ENCODE assay signal across 19 mouse cellular contexts in the genomic region with DNA sequence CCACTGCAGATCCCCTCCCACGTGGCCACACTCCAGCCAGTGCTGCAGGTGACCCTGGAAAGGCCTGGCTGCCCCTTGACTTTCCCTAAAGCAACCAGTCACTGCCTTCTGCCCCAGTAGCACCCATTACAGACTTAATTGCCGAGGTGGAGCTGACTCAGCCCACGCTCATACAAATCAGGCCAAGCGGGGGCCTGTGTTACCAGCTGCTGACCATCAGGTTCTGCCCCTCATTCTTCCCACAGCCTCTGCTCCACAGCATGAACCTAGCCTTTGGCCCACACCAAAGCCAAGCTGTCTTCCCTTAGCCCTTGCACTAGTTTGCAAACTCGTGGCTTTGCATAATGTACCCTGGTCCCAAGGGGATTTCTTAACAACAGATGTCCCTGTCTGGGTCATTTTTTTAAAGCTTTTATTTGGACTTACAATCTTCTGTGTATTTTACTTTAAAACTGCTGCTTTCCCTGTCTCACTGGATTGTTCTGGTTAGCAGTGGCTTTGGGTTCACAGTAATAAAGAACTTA. TPM values are rescaled to one million over a fixed set of nuclear protein-coding genes. Genes with fewer than 3 reads are reported as not detected.
DNase-seq lines count a peak whose midpoint lies in the region; ATAC-seq and TF ChIP-seq lines count a peak whose summit lies in the region.
"Had no signal": no experiment of that assay in that cellular context is flagged by ENCODE, and none has a peak within 500 bp of the region (broad histone marks: within the 10 kb centered on the region; RNA-seq: fewer than 3 reads in every experiment).

No protein-coding gene starts in this region.

- H3K9ac ChIP-seq in liver, postnatal 0 days (replicated peaks) = no peak overlapping the region
- H3K9ac ChIP-seq: embryonic facial prominence, embryonic 12.5 days; heart, embryonic 15.5 days; hindbrain, embryonic 14.5 days; limb, embryonic 13.5 days; neural tube, embryonic 13.5 days had no signal

- H3K27ac ChIP-seq in liver, postnatal 0 days (ENCODE audit: low read depth) = no peak overlapping the region
- H3K27ac ChIP-seq: embryonic facial prominence, embryonic 12.5 days; heart, embryonic 10.5 days; heart, embryonic 15.5 days; hindbrain, embryonic 14.5 days; limb, embryonic 13.5 days; neural tube, embryonic 13.5 days had no signal

- H3K79me3 ChIP-seq in C2C12 (ENCODE audit: low read depth) = no peaks in the 10 kb centered on the region

- TF ChIP-seq EP300 in liver, postnatal 0 days (IDR thresholded peaks at IDR 0.05; ENCODE audit: low read depth) = no peak

- H3K79me2 ChIP-seq in C2C12 (ENCODE audit: control insufficient read depth, insufficient read depth) = no peaks in the 10 kb centered on the region

- H3K4me1 ChIP-seq in liver, postnatal 0 days (ENCODE audit: insufficient read depth) = no peaks in the 10 kb centered on the region
- H3K4me1 ChIP-seq: embryonic facial prominence, embryonic 12.5 days; heart, embryonic 15.5 days; limb, embryonic 13.5 days; neural tube, embryonic 13.5 days had no signal

- H3K27me3 ChIP-seq in C2C12 (ENCODE audit: control insufficient read depth, insufficient read depth, insufficient read length) = no peaks in the 10 kb centered on the region
- H3K27me3 ChIP-seq in liver, postnatal 0 days (ENCODE audit: insufficient read depth, low read length) = no peaks in the 10 kb centered on the region
- H3K27me3 ChIP-seq: embryonic facial prominence, embryonic 12.5 days; heart, embryonic 15.5 days; limb, embryonic 13.5 days; neural tube, embryonic 13.5 days had no signal

- no peaks in the 10 kb centered on the region for H3K9me3 ChIP-seq in liver, postnatal 0 days (ENCODE audit: low read length)
- H3K9me3 ChIP-seq: embryonic facial prominence, embryonic 12.5 days; G1E; heart, embryonic 10.5 days; heart, embryonic 15.5 days; limb, embryonic 13.5 days; neural tube, embryonic 13.5 days had no signal

- no peak for TF ChIP-seq CTCF in C2C12 (IDR thresholded peaks at IDR 0.05; ENCODE audit: control insufficient read depth, insufficient read depth, insufficient read length)
- no peak for TF ChIP-seq CTCF in liver, postnatal 0 days (IDR thresholded peaks at IDR 0.05; ENCODE audit: low read depth)

- no peak overlapping the region for H3ac ChIP-seq in C2C12 (ENCODE audit: control insufficient read depth, insufficient read length, low read depth)

- WGBS in liver, postnatal 0 days (ENCODE audit: insufficient replicate concordance) = 82% methylated on average over 5 of the region's 5 CpGs

- peaks cover 84% of the 10 kb centered on the region for H3K36me3 ChIP-seq in C2C12 (ENCODE audit: control insufficient read depth, insufficient read depth)
- peaks cover 45% of the 10 kb centered on the region for H3K36me3 ChIP-seq in liver, postnatal 0 days (replicated peaks; ENCODE audit: insufficient read depth, low read length)

- H3K4me2 ChIP-seq in liver, postnatal 0 days (ENCODE audit: low read depth, low read length) = no peak overlapping the region
- H3K4me2 ChIP-seq: embryonic facial prominence, embryonic 12.5 days; heart, embryonic 15.5 days; hindbrain, embryonic 14.5 days; limb, embryonic 13.5 days; liver, embryonic 11.5 days; midbrain, embryonic 11.5 days; neural tube, embryonic 13.5 days had no signal

- H3K4me3 ChIP-seq in C2C12 (ENCODE audit: insufficient read depth, poor library complexity, severe bottlenecking) = no peak overlapping the region
- no peak overlapping the region for H3K4me3 ChIP-seq in liver, postnatal 0 days (ENCODE audit: low read depth, low read length)
- H3K4me3 ChIP-seq: embryonic facial prominence, embryonic 12.5 days; heart, embryonic 10.5 days; heart, embryonic 15.5 days; layer of hippocampus, adult 2 months; limb, embryonic 13.5 days; neural tube, embryonic 13.5 days had no signal

- ATAC-seq in liver, postnatal 0 days = no peak
- ATAC-seq: forebrain, embryonic 14.5 days had no signal

- DNase-seq in heart, adult 18-20 months = peak; percentile 11 to 17
- DNase-seq in heart, postnatal 4 days = no peak
- DNase-seq in adrenal gland, adult 2 months = peak; percentile 51
- peak; percentile 48 to 53 for DNase-seq in adrenal gland, postnatal 36 days
- no peak for DNase-seq in thymus, postnatal 36 days
- DNase-seq in liver, postnatal 0 days = no peak
- DNase-seq in urinary bladder, adult 18-20 months (ENCODE audit: low spot score in 2 of 2) = no peak

TF ChIP-seq in C2C12, 6 proteins besides CTCF, POLR2A, EP300 and RAD21:
- TF ChIP-seq USF1 (IDR thresholded peaks at IDR 0.05; ENCODE audit: low read depth) (no peak), MYOD1 (IDR thresholded peaks at IDR 0.05; ENCODE audit: control insufficient read depth, insufficient read length, low read depth) (peak; percentile 26), MYOG (IDR thresholded peaks at IDR 0.05; ENCODE audit: control insufficient read depth, extremely low read depth, insufficient read length) (no peak), MAX (IDR thresholded peaks at IDR 0.05) (no peak)

RNA-seq across cellular contexts. Expression of gene Idh3a, which starts 18.1 kb away (rescaled TPM):
- 100 to 1,000 TPM; 562 to 594 TPM for total RNA-seq in heart, adult 18-20 months (2021)
- total RNA-seq in heart, postnatal 4 days (2021) = 100 to 1,000 TPM; 502 TPM
- 84.4 TPM for polyA plus RNA-seq in C2C12 (2012; fragmentation: generic; extraction: Trizol)
- 100 to 1,000 TPM; 245 to 445 TPM for total RNA-seq in adrenal gland, adult 2 months (2021)
- 44.3 and 48.7 TPM in 2 replicates for polyA plus RNA-seq in adrenal gland, adult 2 months (2012; rRNA removed)
- total RNA-seq in adrenal gland, postnatal 36 days (2021) = 100 to 1,000 TPM; 269 to 284 TPM
- 74.6 and 79.2 TPM in 2 replicates for polyA plus RNA-seq in liver, postnatal 0 days (2015; fragmentation: Nextera tagmentation; extraction: Ambion mirVana)

RNA-seq across cellular contexts. Expression of gene Cib2, which starts 44.2 kb away (rescaled TPM):
- total RNA-seq in heart, adult 18-20 months (2021) = 1 to 10 TPM; 1.5 to 8.6 TPM
- 1 to 10 TPM; 1.5 to 2.1 TPM for total RNA-seq in heart, postnatal 4 days (2021)
- polyA plus RNA-seq in C2C12 (2012; fragmentation: generic; extraction: Trizol) = 1.9 TPM
- total RNA-seq in adrenal gland, adult 2 months (2021) = 100 to 1,000 TPM in 1 of 2 experiments, 10 to 100 TPM in 1; 47.9 to 131 TPM
- 15.1 and 31.7 TPM in 2 replicates for polyA plus RNA-seq in adrenal gland, adult 2 months (2012; rRNA removed)
- 10 to 100 TPM; 33.7 to 44.0 TPM for total RNA-seq in adrenal gland, postnatal 36 days (2021)
- 0.99 and 1.3 TPM in 2 replicates for polyA plus RNA-seq in liver, postnatal 0 days (2015; fragmentation: Nextera tagmentation; extraction: Ambion mirVana)
- total RNA-seq: G1E had no signal

RNA-seq across cellular contexts. Expression of gene Acsbg1, which starts 57.5 kb away (rescaled TPM):
- under 1 TPM; 0.35 to 0.36 TPM for total RNA-seq in heart, adult 18-20 months (2021)
- under 1 TPM in 1 of 2 experiments, not detected in 1; 0.09 TPM for total RNA-seq in heart, postnatal 4 days (2021)
- polyA plus RNA-seq in C2C12 (2012; fragmentation: generic; extraction: Trizol) = 36.6 TPM
- 100 to 1,000 TPM; 144 to 285 TPM for total RNA-seq in adrenal gland, adult 2 months (2021)
- polyA plus RNA-seq in adrenal gland, adult 2 months (2012; rRNA removed) = 126 and 247 TPM in 2 replicates
- 100 to 1,000 TPM; 105 to 213 TPM for total RNA-seq in adrenal gland, postnatal 36 days (2021)
- polyA plus RNA-seq in liver, postnatal 0 days (2015; fragmentation: Nextera tagmentation; extraction: Ambion mirVana) = 0.12 and 0.13 TPM in 2 replicates
- polyA plus RNA-seq: heart, embryonic 15.5 days had no signal

Comparison
In these comparisons a context has a peak if more than half of its experiments do, and no peak if none do; other contexts are left out.
1. DNase-seq: peak in heart, adult 18-20 months (2 of 2), adrenal gland, adult 2 months (single experiment) and adrenal gland, postnatal 36 days (2 of 2); none in heart, postnatal 4 days (single experiment), thymus, postnatal 36 days (0 of 2), liver, postnatal 0 days (single experiment) and urinary bladder, adult 18-20 months (0 of 2).
2. RNA of gene Acsbg1, which starts 57.5 kb away (total RNA-seq): 144 to 285 TPM in adrenal gland, adult 2 months and 105 to 213 TPM in adrenal gland, postnatal 36 days; 0.35 to 0.36 TPM in heart, adult 18-20 months and 0.09 TPM in heart, postnatal 4 days; every median in the first group is over 10 times any median in the second.